Mouse (Mus musculus): ENCODE measurements around the gene Col4a6. TPM values are rescaled to one million over a fixed set of nuclear protein-coding genes. Genes with fewer than 3 reads are reported as not detected.

The Col4a6 gene
- polyA plus RNA-seq, 1 experiment from 2014 or later, result 1.7 TPM

- Histone ChIP-seq H3K4me3 (ENCODE audit: low read depth, low read length) (no peak overlapping the region), H3K27me3 (replicated peaks; ENCODE audit: control insufficient read depth, insufficient read depth, low read length) (peaks cover 10% of the 10 kb centered on the region), H3K4me1 (replicated peaks; ENCODE audit: control insufficient read depth, insufficient read depth, low read length) (no peaks in the 10 kb centered on the region), H3K27ac (ENCODE audit: low read depth, low read length) (no peak overlapping the region), H3K9me3 (ENCODE audit: control insufficient read depth, low read length) (no peaks in the 10 kb centered on the region), H3K4me2 (no peak overlapping the region), H3K9ac (ENCODE audit: low read depth, low read length) (no peak overlapping the region), H3K36me3 (ENCODE audit: control insufficient read depth, insufficient read depth, low read length) (no peaks in the 10 kb centered on the region)
- ATAC-seq (replicated peaks; ENCODE audit: low FRiP score), result no peak
- DNase-seq (ENCODE audit: low spot score), result no peak
Measured at GRCm38 (mm10) chrX:141151182-141151581, 322.7 kb downstream of the Col4a6 start.

GRCm38 (mm10) chrX:141150290-141150689, 323.6 kb downstream of the Col4a6 start:
- Histone ChIP-seq H3K4me1 (replicated peaks; ENCODE audit: control insufficient read depth, insufficient read depth, low read length) (no peaks in the 10 kb centered on the region), H3K9ac (ENCODE audit: low read depth, low read length) (no peak overlapping the region), H3K4me2 (no peak overlapping the region), H3K27ac (ENCODE audit: low read depth, low read length) (no peak overlapping the region), H3K4me3 (ENCODE audit: low read depth, low read length) (no peak overlapping the region), H3K9me3 (ENCODE audit: control insufficient read depth, low read length) (no peaks in the 10 kb centered on the region), H3K27me3 (replicated peaks; ENCODE audit: control insufficient read depth, insufficient read depth, low read length) (peaks cover 10% of the 10 kb centered on the region), H3K36me3 (ENCODE audit: control insufficient read depth, insufficient read depth, low read length) (no peaks in the 10 kb centered on the region)
- DNase-seq (ENCODE audit: low spot score) (no peak), ATAC-seq (replicated peaks; ENCODE audit: low FRiP score) (peak; percentile 53)

GRCm38 (mm10) chrX:141149705-141150104, 324.2 kb downstream of the Col4a6 start:
- DNase-seq (ENCODE audit: low spot score) (no peak), ATAC-seq (replicated peaks; ENCODE audit: low FRiP score) (no peak)
- Histone ChIP-seq H3K9ac (ENCODE audit: low read depth, low read length) (no peak overlapping the region), H3K4me3 (ENCODE audit: low read depth, low read length) (no peak overlapping the region), H3K4me2 (no peak overlapping the region), H3K9me3 (ENCODE audit: control insufficient read depth, low read length) (no peaks in the 10 kb centered on the region), H3K4me1 (replicated peaks; ENCODE audit: control insufficient read depth, insufficient read depth, low read length) (no peaks in the 10 kb centered on the region), H3K36me3 (ENCODE audit: control insufficient read depth, insufficient read depth, low read length) (no peaks in the 10 kb centered on the region), H3K27me3 (replicated peaks; ENCODE audit: control insufficient read depth, insufficient read depth, low read length) (peaks cover 10% of the 10 kb centered on the region), H3K27ac (ENCODE audit: low read depth, low read length) (no peak overlapping the region)
- 68% methylated on average over 1 of the region's 1 CpGs for WGBS

Other genes starting within 250 kb of the Col4a6 start
- gene Col4a5, start 1.3 kb upstream of the Col4a6 start, polyA plus RNA-seq (2014; fragmentation: Nextera tagmentation; extraction: Ambion mirVana), result 6.4 and 7.6 TPM in 2 replicates

All from liver, embryonic 11.5 days (tissue).